Mouse (Mus musculus) E14TG2a.4 (cell line): Measurements from ENCODE around the gene Cdiptos.

Experiments
- H3K27me3 ChIP-seq: 2 replicates; pipeline ENCODE4 v1.6.1; 2014; ENCODE audit warnings: low read length, control low read depth; ENCODE audit not compliant: insufficient read depth
- H3K36me3 ChIP-seq: 2 replicates; pipeline ENCODE4 v1.6.1; 2014; ENCODE audit warnings: low read length, control low read depth; ENCODE audit not compliant: insufficient read depth
- H3K4me1 ChIP-seq: replicated peaks from 2 replicates; pipeline ENCODE4 v1.6.1; 2014; ENCODE audit warnings: low read depth, low read length, control low read depth
- H3K4me3 ChIP-seq: replicated peaks from 2 replicates; pipeline ENCODE4 v1.5.1; 2014; ENCODE audit warnings: mild to moderate bottlenecking, low read length
- H3K9me3 ChIP-seq: 2 replicates; pipeline ENCODE4 v1.6.1; 2014; ENCODE audit warnings: low read length, control low read depth
- CTCF ChIP-seq: conservative IDR thresholded peaks from 2 replicates; pipeline ENCODE4 v1.5.1; 2014; ENCODE audit warnings: low read length
- NANOG ChIP-seq: IDR thresholded peaks from 2 replicates; pipeline ENCODE4 v1.6.1; 2014; ENCODE audit warnings: borderline replicate concordance, low read length, mixed read lengths
- POU5F1 ChIP-seq: IDR thresholded peaks from 2 replicates; pipeline ENCODE4 v1.6.1; 2014; ENCODE audit warnings: low read length, borderline replicate concordance

Gene Cdiptos

GRCm38 (mm10) chr7:126984667-126985444, 9.0 kb upstream of the Cdiptos start:
- TF ChIP-seq NANOG = no peak
- TF ChIP-seq POU5F1 = no peak
- TF ChIP-seq CTCF = no peak
- no peaks in the 10 kb centered on the region for H3K9me3 ChIP-seq
- H3K4me1 ChIP-seq = peaks cover 39% of the 10 kb centered on the region
- no peak overlapping the region for H3K4me3 ChIP-seq
- peaks cover 48% of the 10 kb centered on the region for H3K36me3 ChIP-seq
- H3K27me3 ChIP-seq = no peaks in the 10 kb centered on the region

GRCm38 (mm10) chr7:126983113-126983512, 7.2 kb upstream of the Cdiptos start:
- H3K4me3 ChIP-seq = no peak overlapping the region
- H3K27me3 ChIP-seq = no peaks in the 10 kb centered on the region
- H3K4me1 ChIP-seq = peaks cover 39% of the 10 kb centered on the region
- TF ChIP-seq CTCF (no peak), NANOG (no peak), POU5F1 (no peak)
- peaks cover 49% of the 10 kb centered on the region for H3K36me3 ChIP-seq
- H3K9me3 ChIP-seq = no peaks in the 10 kb centered on the region

GRCm38 (mm10) chr7:126982054-126982453, 6.2 kb upstream of the Cdiptos start:
- Histone ChIP-seq H3K9me3 (no peaks in the 10 kb centered on the region), H3K4me3 (no peak overlapping the region), H3K27me3 (no peaks in the 10 kb centered on the region), H3K36me3 (peaks cover 48% of the 10 kb centered on the region), H3K4me1 (peaks cover 42% of the 10 kb centered on the region)
- TF ChIP-seq NANOG = no peak

DNA sequence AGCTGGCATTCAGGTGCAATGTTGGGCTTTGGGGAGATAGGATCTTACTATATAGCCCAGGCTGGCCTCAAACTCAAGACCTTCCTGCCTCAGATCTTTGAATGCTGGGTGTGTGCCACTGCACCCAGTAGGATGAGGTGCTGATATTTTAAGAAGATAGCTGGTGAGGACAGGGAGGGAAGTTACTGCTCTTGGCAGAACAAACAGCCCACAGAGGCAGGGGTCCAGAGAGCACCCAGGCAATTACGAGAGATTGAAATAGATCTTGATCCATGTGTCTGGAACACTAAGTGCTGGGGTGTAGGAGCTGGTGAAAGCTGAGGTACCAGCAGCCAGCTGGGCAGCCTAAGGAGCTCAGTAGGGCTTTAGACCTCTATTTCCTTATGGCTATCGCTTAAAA, 5.7 kb upstream of the Cdiptos start:
- TF ChIP-seq POU5F1 (no peak), CTCF (no peak), NANOG (no peak)
- Histone ChIP-seq H3K4me1 (peaks cover 40% of the 10 kb centered on the region), H3K9me3 (no peaks in the 10 kb centered on the region), H3K36me3 (peaks cover 43% of the 10 kb centered on the region), H3K27me3 (no peaks in the 10 kb centered on the region), H3K4me3 (no peak overlapping the region)

- 0 out of 2 replicates have a peak overlapping the region, but pooled peaks have one; percentile 10 for H3K4me3 ChIP-seq
- H3K36me3 ChIP-seq = peaks cover 42% of the 10 kb centered on the region
- no peaks in the 10 kb centered on the region for H3K9me3 ChIP-seq
- no peak for TF ChIP-seq POU5F1
- no peak for TF ChIP-seq CTCF
- TF ChIP-seq NANOG = no peak
- H3K4me1 ChIP-seq = peaks cover 41% of the 10 kb centered on the region
- H3K27me3 ChIP-seq = no peaks in the 10 kb centered on the region
Observed at GRCm38 (mm10) chr7:126978841-126979240, 2.9 kb upstream of the Cdiptos start.

GRCm38 (mm10) chr7:126976878-126977459, 1.1 kb upstream of the Cdiptos start:
- H3K4me1 ChIP-seq = peaks cover 41% of the 10 kb centered on the region
- TF ChIP-seq NANOG = no peak
- TF ChIP-seq POU5F1 = no peak
- TF ChIP-seq CTCF = no peak
- H3K4me3 ChIP-seq = peak overlapping the region; percentile 100
- H3K36me3 ChIP-seq = peaks cover 42% of the 10 kb centered on the region
- H3K9me3 ChIP-seq = no peaks in the 10 kb centered on the region
- no peaks in the 10 kb centered on the region for H3K27me3 ChIP-seq

GRCm38 (mm10) chr7:126975893-126975949, 177 bp downstream of the Cdiptos start, which contains the start of gene Cdipt:
Gene Cdipt (plus strand): TSS chr7:126975914.
- Histone ChIP-seq H3K4me1 (peaks cover 41% of the 10 kb centered on the region), H3K27me3 (no peaks in the 10 kb centered on the region), H3K9me3 (no peaks in the 10 kb centered on the region), H3K4me3 (peak within 1 kb of the TSS; percentile 100), H3K36me3 (peaks cover 32% of the 10 kb centered on the region)
- no peak for TF ChIP-seq CTCF
- no peak for TF ChIP-seq NANOG
- TF ChIP-seq POU5F1 = no peak

DNA sequence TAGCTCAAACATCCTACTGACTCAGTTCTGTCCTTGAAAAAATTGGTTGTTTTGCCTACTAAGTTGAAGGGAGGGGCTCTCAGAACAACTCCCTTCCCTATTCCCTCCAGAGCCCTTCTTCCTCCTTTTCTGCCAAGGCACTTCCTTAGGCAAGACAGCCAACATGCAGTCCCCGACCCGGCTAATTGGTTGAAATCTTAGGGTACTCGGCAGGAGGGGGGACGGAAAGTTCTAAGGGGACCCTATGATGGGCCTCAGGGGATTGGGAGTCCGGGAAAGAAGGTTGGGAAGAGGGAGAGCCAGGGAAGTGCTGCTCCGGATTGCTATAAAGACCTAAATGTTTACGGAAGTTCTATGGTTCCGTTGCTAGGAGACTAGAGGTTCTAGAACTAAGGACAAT, 405 bp downstream of the Cdiptos start:
- peak overlapping the region; percentile 100 for H3K4me3 ChIP-seq
- no peaks in the 10 kb centered on the region for H3K9me3 ChIP-seq
- H3K27me3 ChIP-seq = no peaks in the 10 kb centered on the region
- peaks cover 41% of the 10 kb centered on the region for H3K4me1 ChIP-seq
- peaks cover 30% of the 10 kb centered on the region for H3K36me3 ChIP-seq
- no peak for TF ChIP-seq CTCF
- TF ChIP-seq NANOG = no peak
- no peak for TF ChIP-seq POU5F1

GRCm38 (mm10) chr7:126967361-126967760, 8.5 kb downstream of the Cdiptos start:
- TF ChIP-seq CTCF (no peak), POU5F1 (no peak), NANOG (no peak)
- H3K9me3 ChIP-seq = no peaks in the 10 kb centered on the region

GRCm38 (mm10) chr7:126965568-126965967, 10.3 kb downstream of the Cdiptos start:
- no peaks in the 10 kb centered on the region for H3K36me3 ChIP-seq
- TF ChIP-seq NANOG (no peak), CTCF (no peak), POU5F1 (no peak)

More at GRCm38 (mm10) chr7:126967361-126967760, 8.5 kb downstream of the Cdiptos start:
- Histone ChIP-seq H3K4me1 (peaks cover 29% of the 10 kb centered on the region), H3K36me3 (no peaks in the 10 kb centered on the region), H3K4me3 (no peak overlapping the region), H3K27me3 (peaks cover 11% of the 10 kb centered on the region)

More at GRCm38 (mm10) chr7:126965568-126965967, 10.3 kb downstream of the Cdiptos start:
- H3K4me1 ChIP-seq = peaks cover 29% of the 10 kb centered on the region
- H3K4me3 ChIP-seq = no peak overlapping the region
- H3K9me3 ChIP-seq = no peaks in the 10 kb centered on the region
- H3K27me3 ChIP-seq = peaks cover 21% of the 10 kb centered on the region
